ENCODE assay signal across 9 mouse cellular contexts in the genomic region with DNA sequence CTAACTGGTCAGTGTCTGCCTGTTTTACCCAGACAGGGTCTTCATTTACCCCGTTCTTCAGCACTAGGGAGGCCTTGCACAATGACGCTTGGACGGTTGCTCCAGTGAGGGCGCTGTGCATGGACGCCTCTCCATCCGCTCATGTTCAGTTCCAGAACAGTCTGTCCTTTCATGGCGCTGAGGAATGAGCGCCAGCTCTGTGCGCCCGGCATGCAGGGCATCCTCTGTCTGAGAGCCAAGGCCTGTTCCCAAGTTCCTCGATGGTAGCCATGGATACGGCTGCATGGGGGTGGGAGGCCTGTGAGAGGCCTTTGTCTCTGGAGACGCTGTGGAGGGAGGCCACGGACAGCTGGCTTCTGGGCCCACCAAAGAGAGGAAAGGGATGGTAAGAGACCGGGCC. TPM values are rescaled to one million over a fixed set of nuclear protein-coding genes. Genes with fewer than 3 reads are reported as not detected.
DNase-seq lines count a peak whose midpoint lies in the region; ATAC-seq lines count a peak whose summit lies in the region.
"Had no signal": no experiment of that assay in that cellular context is flagged by ENCODE, and none has a peak within 500 bp of the region (broad histone marks: within the 10 kb centered on the region; RNA-seq: fewer than 3 reads in every experiment).

No protein-coding gene starts in this region.

- H3K4me2 ChIP-seq in lung, embryonic 15.5 days, result no peak overlapping the region
- no peak overlapping the region for H3K4me2 ChIP-seq in forebrain, embryonic 15.5 days (replicated peaks)
- no peak overlapping the region for H3K4me2 ChIP-seq in neural tube, embryonic 11.5 days (ENCODE audit: low read depth)

- no peaks in the 10 kb centered on the region for H3K36me3 ChIP-seq in lung, embryonic 15.5 days
- no peaks in the 10 kb centered on the region for H3K36me3 ChIP-seq in forebrain, embryonic 15.5 days
- H3K36me3 ChIP-seq in neural tube, embryonic 11.5 days (ENCODE audit: control insufficient read depth, insufficient read depth, low read length), result no peaks in the 10 kb centered on the region

- H3K9ac ChIP-seq in lung, embryonic 15.5 days, result no peak overlapping the region
- no peak overlapping the region for H3K9ac ChIP-seq in forebrain, embryonic 15.5 days (replicated peaks)
- no peak overlapping the region for H3K9ac ChIP-seq in neural tube, embryonic 11.5 days (ENCODE audit: low read length)

- peaks cover 25% of the 10 kb centered on the region for H3K4me1 ChIP-seq in lung, embryonic 15.5 days
- H3K4me1 ChIP-seq in forebrain, embryonic 15.5 days, result peaks cover 16% of the 10 kb centered on the region
- H3K4me1 ChIP-seq in neural tube, embryonic 11.5 days (ENCODE audit: control insufficient read depth, insufficient read depth, low read length), result peaks cover 3% of the 10 kb centered on the region; the same call in 1 of the 2 replicates

- no peaks in the 10 kb centered on the region for H3K27me3 ChIP-seq in lung, embryonic 15.5 days
- no peaks in the 10 kb centered on the region for H3K27me3 ChIP-seq in forebrain, embryonic 15.5 days
- no peaks in the 10 kb centered on the region for H3K27me3 ChIP-seq in neural tube, embryonic 11.5 days (ENCODE audit: control insufficient read depth, insufficient read depth, low read length)

- 0 out of 2 replicates have a peak, but pooled peaks have one; percentile 12 for ATAC-seq in lung, embryonic 15.5 days (ENCODE audit: borderline replicate concordance, extremely low read depth, low FRiP score, low TSS enrichment)
- peak; percentile 91 for ATAC-seq in forebrain, embryonic 15.5 days (replicated peaks)
- ATAC-seq in neural tube, embryonic 11.5 days (ENCODE audit: insufficient read depth, low FRiP score, low TSS enrichment), result peak; percentile 88

- H3K9me3 ChIP-seq in lung, embryonic 15.5 days, result no peaks in the 10 kb centered on the region
- H3K9me3 ChIP-seq in forebrain, embryonic 15.5 days, result no peaks in the 10 kb centered on the region
- H3K9me3 ChIP-seq in neural tube, embryonic 11.5 days (ENCODE audit: control insufficient read depth, low read length), result no peaks in the 10 kb centered on the region

- no peak overlapping the region for H3K27ac ChIP-seq in lung, embryonic 15.5 days
- H3K27ac ChIP-seq in forebrain, embryonic 15.5 days (replicated peaks), result peak overlapping the region; percentile 46; the same call in 1 of the 2 replicates
- peak overlapping the region; percentile 41; the same call in 1 of the 2 replicates for H3K27ac ChIP-seq in neural tube, embryonic 11.5 days (ENCODE audit: low read depth, low read length)
- H3K27ac ChIP-seq: kidney, postnatal 0 days had no signal

- H3K4me3 ChIP-seq in lung, embryonic 15.5 days, result no peak overlapping the region
- no peak overlapping the region for H3K4me3 ChIP-seq in forebrain, embryonic 15.5 days
- no peak overlapping the region for H3K4me3 ChIP-seq in neural tube, embryonic 11.5 days (ENCODE audit: low read depth, low read length)

- WGBS in lung, embryonic 15.5 days, result 77% methylated on average over 15 of the region's 15 CpGs
- WGBS in forebrain, embryonic 15.5 days, result 32% methylated on average over 15 of the region's 15 CpGs
- whole genome bisulfite sequencing in neural tube, embryonic 11.5 days, result 66% methylated on average over 15 of the region's 15 CpGs

- no peak for DNase-seq in lung, postnatal 4 days
- peak; percentile 58 for DNase-seq in layer of hippocampus, adult 9-10 months (ENCODE audit: low spot score)
- DNase-seq in neural tube, embryonic 11.5 days (ENCODE audit: low spot score), result peak; percentile 79
- DNase-seq in MN1 (ENCODE audit: low spot score), result no peak
- DNase-seq in spleen, postnatal 10 days (ENCODE audit: low spot score in 2 of 2), result no peak
- no peak for DNase-seq in kidney, postnatal 14 days

RNA-seq across cellular contexts. Expression of a gene that starts 39.6 kb away (rescaled TPM):
- polyA plus RNA-seq in lung, embryonic 15.5 days (2015; fragmentation: Nextera tagmentation; extraction: Ambion mirVana), result 16.7 and 19.9 TPM in 2 replicates
- 3.4 and 3.6 TPM in 2 replicates for polyA plus RNA-seq in forebrain, embryonic 15.5 days (2015; fragmentation: Nextera tagmentation; extraction: Ambion mirVana)
- polyA plus RNA-seq in neural tube, embryonic 11.5 days (2014; fragmentation: Nextera tagmentation; extraction: Ambion mirVana), result 7.7 and 8.7 TPM in 2 replicates

Comparison
In these comparisons a context has a peak if more than half of its experiments do, and no peak if none do; other contexts are left out.
1. ATAC-seq: peak in every context shown above with its lines; median percentile 91 in forebrain, embryonic 15.5 days; 88 in neural tube, embryonic 11.5 days; 12 in lung, embryonic 15.5 days.
2. DNase-seq: peak in layer of hippocampus, adult 9-10 months (single experiment) and neural tube, embryonic 11.5 days (single experiment); none in lung, postnatal 4 days (0 of 2), MN1 (single experiment), spleen, postnatal 10 days (0 of 2) and kidney, postnatal 14 days (single experiment).